Mouse (Mus musculus) adrenal gland, postnatal 10 days (tissue): ENCODE results near the gene Gtf3c6. TPM values are rescaled to one million over a fixed set of nuclear protein-coding genes. Genes with fewer than 3 reads are reported as not detected.

Experiments
- DNase-seq: peaks from one replicate; pipeline ENCODE4 v3.0.0; 2021; ENCODE audit warnings: mixed read lengths
- total RNA-seq, 2 experiments: library from RNA; stranded (reverse); gene quantifications; 2 replicates each; pipeline ENCODE4 v1.2.3; 2021

Gene Gtf3c6
- total RNA-seq, 2 experiments from 2014 or later: 29.6 to 30.7 TPM

- DNase-seq: no peak
These were observed 1.6 kb upstream of the Gtf3c6 start for GRCm38 (mm10) chr10:40259542-40259941.

- DNase-seq: peak; percentile 46
These were observed 1.1 kb upstream of the Gtf3c6 start for GRCm38 (mm10) chr10:40258976-40259375.

- peak; percentile 69 for DNase-seq
These were observed 576 bp upstream of the Gtf3c6 start for GRCm38 (mm10) chr10:40258401-40258966.

- DNase-seq: peak; percentile 73
These were observed 1.2 kb downstream of the Gtf3c6 start for GRCm38 (mm10) chr10:40256716-40257115.

GRCm38 (mm10) chr10:40250969-40251368 is 6.9 kb downstream of the Gtf3c6 start:
- DNase-seq: no peak

- DNase-seq: no peak
These were observed 8.3 kb downstream of the Gtf3c6 start for GRCm38 (mm10) chr10:40249625-40250024.

- DNase-seq: no peak
These were observed 10.7 kb downstream of the Gtf3c6 start for GRCm38 (mm10) chr10:40247166-40247716.

- peak; percentile 87 for DNase-seq
These were observed 11.3 kb downstream of the Gtf3c6 start, which contains the start of gene Rpf2 for GRCm38 (mm10) chr10:40246374-40247165. Gene Rpf2, minus strand, starts transcription at chr10:40247036.

- DNase-seq: peak; percentile 15
These were observed 20.1 kb downstream of the Gtf3c6 start for GRCm38 (mm10) chr10:40237826-40238225.

GRCm38 (mm10) chr10:40233241-40233640 is 24.7 kb downstream of the Gtf3c6 start:
- no peak for DNase-seq

- DNase-seq: no peak
These were observed 25.5 kb downstream of the Gtf3c6 start for GRCm38 (mm10) chr10:40232442-40232841.

GRCm38 (mm10) chr10:40229725-40230124 is 28.2 kb downstream of the Gtf3c6 start:
- no peak for DNase-seq

GRCm38 (mm10) chr10:40227660-40228303 is 30.1 kb downstream of the Gtf3c6 start:
- peak; percentile 26 for DNase-seq

GRCm38 (mm10) chr10:40218874-40219273 is 39.0 kb downstream of the Gtf3c6 start:
- no peak for DNase-seq

GRCm38 (mm10) chr10:40212443-40213169 is 45.3 kb downstream of the Gtf3c6 start:
- DNase-seq: peak; percentile 93

Other genes with a start within 250 kb of the Gtf3c6 start
- gene Mfsd4b1, start 232.8 kb downstream of the Gtf3c6 start, total RNA-seq: 1 to 10 TPM; 6.4 to 7.4 TPM
- gene Slc16a10, start 115.8 kb downstream of the Gtf3c6 start, total RNA-seq: 10 to 100 TPM; 17.0 to 18.4 TPM
- 10 to 100 TPM; 19.6 to 23.6 TPM for gene Rpf2, start 11.1 kb downstream of the Gtf3c6 start, total RNA-seq
- gene Amd1, start 44.1 kb upstream of the Gtf3c6 start, total RNA-seq: 10 to 100 TPM; 30.2 to 31.8 TPM
- gene Cdk19, start 81.5 kb upstream of the Gtf3c6 start, total RNA-seq: 10 to 100 TPM; 11.9 to 12.9 TPM